Mouse (Mus musculus) CH12.LX (cell line): ENCODE data around the gene Fmn2. TPM values are rescaled to one million over a fixed set of nuclear protein-coding genes. Genes with fewer than 3 reads are reported as not detected.

Source experiments
- DNase-seq: peaks from one replicate; pipeline ENCODE4 v3.0.0-alpha.2; 2013; ENCODE audit errors: extremely low read depth
- H3K27ac ChIP-seq: 2 replicates; pipeline ENCODE4 v1.5.1; 2012; ENCODE audit warnings: low read depth, mild to moderate bottlenecking, control low read depth, moderate library complexity; ENCODE audit not compliant: insufficient read depth
- H3K27me3 ChIP-seq: replicated peaks from 2 replicates; pipeline ENCODE3; 2012; ENCODE audit warnings: inconsistent platforms
- H3K36me3 ChIP-seq, 2 experiments: replicated peaks in 1 of 2; 2 replicates each; pipeline versions ENCODE3 to v1.6.1; 2012; ENCODE audit warnings: inconsistent platforms in 1 of 2, low read length in 1 of 2, mild to moderate bottlenecking in 1 of 2, mixed read lengths in 1 of 2, moderate library complexity in 1 of 2; ENCODE audit not compliant: control insufficient read depth in 1 of 2, insufficient read depth in 1 of 2
- H3K4me1 ChIP-seq, 2 experiments: 2 replicates each; pipeline ENCODE4 v1.6.1; 2012; ENCODE audit warnings: inconsistent platforms in 1 of 2, moderate library complexity in 1 of 2; ENCODE audit not compliant: insufficient read depth in 2 of 2, control insufficient read depth in 1 of 2
- H3K4me2 ChIP-seq: 2 replicates; pipeline ENCODE4 v1.6.1; 2012; ENCODE audit warnings: low read depth, mild to moderate bottlenecking, control low read depth; ENCODE audit not compliant: poor library complexity, insufficient read depth, severe bottlenecking
- H3K4me3 ChIP-seq, 3 experiments: fragments of 150-350 bp in 1 of 3; sonication (generic) in 1 of 3; replicated peaks in 1 of 3; 2 replicates each; pipeline versions ENCODE3 to v1.5.1; 2011 to 2012; ENCODE audit warnings: low read depth in 2 of 3, low read length in 2 of 3, mild to moderate bottlenecking in 2 of 3, moderate library complexity in 2 of 3, control low read depth in 1 of 3, improper control_type of control experiment in 1 of 3, inconsistent platforms in 1 of 3, mixed read lengths in 1 of 3; ENCODE audit not compliant: poor library complexity in 1 of 3
- H3K79me2 ChIP-seq: replicated peaks from 2 replicates; pipeline ENCODE4 v1.6.1; 2012; ENCODE audit warnings: mild to moderate bottlenecking, moderate library complexity; ENCODE audit not compliant: control insufficient read depth, poor library complexity, insufficient read depth, severe bottlenecking; ENCODE audit errors: extremely low read depth
- H3K9ac ChIP-seq: 2 replicates; pipeline ENCODE4 v1.6.1; 2012; ENCODE audit warnings: low read depth, mild to moderate bottlenecking, control low read depth, moderate library complexity; ENCODE audit not compliant: insufficient read depth
- H3K9me3 ChIP-seq: replicated peaks from 2 replicates; pipeline ENCODE3; 2012; ENCODE audit warnings: low read length, inconsistent platforms, mixed read lengths
- CHD1 ChIP-seq: IDR thresholded peaks from 2 replicates; pipeline ENCODE4 v1.6.1; 2012; ENCODE audit warnings: low read depth, low read length, improper control_type of control experiment, inconsistent platforms
- ELF1 ChIP-seq: IDR thresholded peaks from 2 replicates; pipeline ENCODE4 v1.6.1; 2014; ENCODE audit warnings: low read depth, mild to moderate bottlenecking, inconsistent platforms, low read length, improper control_type of control experiment
- EP300 ChIP-seq: IDR thresholded peaks from 2 replicates; pipeline ENCODE4 v1.6.1; 2011; ENCODE audit warnings: low read length, improper control_type of control experiment
- GABPA ChIP-seq: IDR thresholded peaks from 2 replicates; pipeline ENCODE4 v1.6.1; 2012; ENCODE audit warnings: low read depth, low read length, improper control_type of control experiment, inconsistent platforms; ENCODE audit not compliant: insufficient replicate concordance
- JUND ChIP-seq: conservative IDR thresholded peaks from 2 replicates; pipeline ENCODE4 v1.6.1; 2011; ENCODE audit warnings: low read depth, low read length, improper control_type of control experiment
- KAT2A ChIP-seq: IDR thresholded peaks from 2 replicates; pipeline ENCODE4 v1.6.1; 2012; ENCODE audit warnings: low read length, improper control_type of control experiment, inconsistent platforms; ENCODE audit not compliant: insufficient replicate concordance
- MAFK ChIP-seq: IDR thresholded peaks from 2 replicates; pipeline ENCODE4 v1.6.1; 2011; ENCODE audit warnings: low read length, improper control_type of control experiment; ENCODE audit not compliant: insufficient replicate concordance
- MAX ChIP-seq: IDR thresholded peaks from 2 replicates; pipeline ENCODE4 v1.6.1; 2011; ENCODE audit warnings: low read length, improper control_type of control experiment
- MAZ ChIP-seq: IDR thresholded peaks from 2 replicates; pipeline ENCODE4 v1.6.1; 2012; ENCODE audit warnings: low read depth, mild to moderate bottlenecking, inconsistent platforms, low read length, improper control_type of control experiment, moderate library complexity
- MEF2A ChIP-seq: IDR thresholded peaks from 2 replicates; pipeline ENCODE4 v1.6.1; 2014; ENCODE audit warnings: low read depth, mild to moderate bottlenecking, inconsistent platforms, low read length, improper control_type of control experiment, borderline replicate concordance
- NRF1 ChIP-seq: IDR thresholded peaks from 2 replicates; pipeline ENCODE4 v1.6.1; 2014; ENCODE audit warnings: low read depth, mild to moderate bottlenecking, inconsistent platforms, low read length, improper control_type of control experiment, moderate library complexity
- PAX5 ChIP-seq: IDR thresholded peaks from 2 replicates; pipeline ENCODE4 v1.6.1; 2012; ENCODE audit warnings: low read length, inconsistent platforms, mixed read lengths
- POLR2A ChIP-seq: IDR thresholded peaks from 2 replicates; pipeline ENCODE4 v1.6.1; 2011; ENCODE audit warnings: low read depth, mild to moderate bottlenecking, improper control_type of control experiment, low read length
- POLR2AphosphoS2 ChIP-seq: IDR thresholded peaks from 2 replicates; pipeline ENCODE4 v1.6.1; 2011; ENCODE audit warnings: low read depth, low read length, improper control_type of control experiment
- RAD21 ChIP-seq: IDR thresholded peaks from 2 replicates; pipeline ENCODE4 v1.6.1; 2011; ENCODE audit warnings: low read depth, mild to moderate bottlenecking, low read length, improper control_type of control experiment, moderate library complexity
- SIN3A ChIP-seq: IDR thresholded peaks from 2 replicates; pipeline ENCODE4 v1.6.1; 2012; ENCODE audit warnings: low read length, improper control_type of control experiment, inconsistent platforms
- USF1 ChIP-seq: IDR thresholded peaks from 2 replicates; pipeline ENCODE4 v1.6.1; 2014; ENCODE audit warnings: low read depth, mild to moderate bottlenecking, inconsistent platforms, low read length, improper control_type of control experiment
- USF2 ChIP-seq: conservative IDR thresholded peaks from 2 replicates; pipeline ENCODE4 v1.6.1; 2011; ENCODE audit warnings: low read depth, low read length, improper control_type of control experiment
- ZMIZ1 ChIP-seq: IDR thresholded peaks from 2 replicates; pipeline ENCODE4 v1.6.1; 2012; ENCODE audit warnings: low read depth, mild to moderate bottlenecking, inconsistent platforms, low read length, improper control_type of control experiment
- ZNF384 ChIP-seq: IDR thresholded peaks from 2 replicates; pipeline ENCODE4 v1.6.1; 2012; ENCODE audit warnings: low read depth, low read length, improper control_type of control experiment, inconsistent platforms
- dilution Hi-C: fragments of 300-500 bp; cut with MboI; formaldehyde crosslinking; loops from 2 replicates; pipeline ENCODE4 v1.14.3; 2020; ENCODE audit warnings: low sequenced_read_pairs; ENCODE audit not compliant: extremely low pct_unique_long_range_greater_than_20kb, extremely low pct_ligation_motif_present
- in situ Hi-C: fragments of 300-500 bp; cut with MboI; formaldehyde crosslinking; loops from 3 replicates; pipeline ENCODE4 v1.14.3; 2019; ENCODE audit warnings: low sequenced_read_pairs, low pct_ligation_motif_present, low pct_unique_long_range_greater_than_20kb, mixed read lengths
- polyA plus RNA-seq: library from polyadenylated mRNA; unstranded; fragments of >175 nt; gene quantifications from 2 replicates; pipeline ENCODE4 v1.2.1, GENCODE M21; 2012; ENCODE audit warnings: low read depth; ENCODE audit not compliant: insufficient read length
- total RNA-seq, 2 experiments: library from RNA; depleted of rRNA; stranded (reverse); fragments of 300-350 nt in 1 of 2; fragments of >200 nt in 1 of 2; gene quantifications; 2 replicates each; pipeline ENCODE4 v1.2.3; 2012 to 2014

Gene Fmn2
- total and polyA plus RNA-seq, 3 experiments, result 0.25 to 1.6 (median 0.51) TPM

DNA sequence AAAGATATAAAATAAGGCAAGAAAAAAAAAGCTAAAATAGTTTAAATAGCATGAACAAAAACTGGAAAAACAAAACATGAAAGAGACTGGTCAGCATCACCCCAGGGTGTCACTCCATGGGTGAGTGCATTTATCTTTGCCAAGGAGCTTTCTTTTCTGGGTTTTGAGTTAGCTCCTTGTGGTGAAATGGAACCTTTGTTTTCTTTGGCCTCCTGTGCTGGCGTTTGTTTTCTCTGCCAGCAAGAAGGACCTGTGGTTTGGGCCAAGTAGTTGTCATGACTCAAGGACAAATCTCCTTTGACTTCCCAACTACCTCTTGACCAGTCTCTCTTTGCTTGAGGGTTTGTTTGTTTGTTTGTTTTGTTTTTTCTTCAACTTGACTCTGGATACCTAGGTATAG, 119.9 kb downstream of the Fmn2 start:
- TF ChIP-seq USF1 (no peak), KAT2A (no peak), ELF1 (no peak), EP300 (no peak), ZNF384 (no peak), MAZ (no peak), PAX5 (no peak), ZMIZ1 (no peak), RAD21 (no peak), MAX (no peak), MAFK (no peak), GABPA (no peak), POLR2AphosphoS2 (no peak)
- Histone ChIP-seq H3K36me3 (no peaks in the 10 kb centered on the region), H3K27ac (no peak overlapping the region), H3K4me3 (no peak overlapping the region), H3K4me2 (no peak overlapping the region), H3K27me3 (no peaks in the 10 kb centered on the region), H3K9me3 (no peaks in the 10 kb centered on the region), H3K4me1 (no peaks in the 10 kb centered on the region), H3K9ac (no peak overlapping the region), H3K79me2 (no peaks in the 10 kb centered on the region)
- dilution Hi-C loops (no loop called here), in situ Hi-C loops (no loop called here)
- DNase-seq, result no peak

DNA sequence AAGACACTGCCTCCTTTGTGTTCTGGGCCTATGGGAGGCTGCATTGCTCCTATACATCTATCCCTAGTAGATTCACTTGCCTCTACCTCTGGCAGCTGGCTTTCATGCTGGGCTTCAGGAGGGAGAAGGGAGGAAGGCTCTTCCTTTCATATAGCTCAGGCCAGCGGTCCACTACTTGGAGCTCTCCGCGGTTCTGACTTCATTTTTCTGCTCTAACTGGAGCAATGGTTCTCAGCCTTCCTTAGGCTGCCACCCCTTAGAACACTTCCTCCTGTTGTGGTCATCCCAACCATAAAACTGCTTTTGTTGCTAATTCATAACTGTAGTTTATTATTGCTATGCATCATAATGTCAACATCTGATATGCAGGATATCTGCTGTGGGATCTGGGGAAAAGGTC, 121.4 kb downstream of the Fmn2 start:
- H3K79me2 ChIP-seq, result no peaks in the 10 kb centered on the region
- H3K27me3 ChIP-seq, result no peaks in the 10 kb centered on the region
- H3K9ac ChIP-seq, result no peak overlapping the region
- in situ Hi-C loops (no loop called here), dilution Hi-C loops (no loop called here)
- TF ChIP-seq ELF1, result no peak
- TF ChIP-seq RAD21, result no peak
- no peak for TF ChIP-seq NRF1
- TF ChIP-seq MAFK, result no peak
- no peak for TF ChIP-seq CHD1
- no peak for TF ChIP-seq MAZ
- no peak for TF ChIP-seq MAX
- TF ChIP-seq EP300, result no peak
- TF ChIP-seq MEF2A, result no peak
- TF ChIP-seq USF1, result no peak
- TF ChIP-seq ZNF384, result no peak
- no peak for TF ChIP-seq SIN3A
- TF ChIP-seq POLR2A, result no peak
- TF ChIP-seq USF2, result no peak
- TF ChIP-seq JUND, result no peak
- no peak overlapping the region for H3K4me2 ChIP-seq
- no peak overlapping the region for H3K27ac ChIP-seq
- H3K4me3 ChIP-seq, result no peak overlapping the region
- H3K9me3 ChIP-seq, result no peaks in the 10 kb centered on the region
- no peaks in the 10 kb centered on the region for H3K4me1 ChIP-seq
- H3K36me3 ChIP-seq, result no peaks in the 10 kb centered on the region
- no peak for DNase-seq
